Mouse (Mus musculus) liver, adult 2 months (tissue): Measurements from ENCODE around the gene Igsf9b.

Source experiments
- CTCF ChIP-seq: fragments of 200-500 bp; IDR thresholded peaks from 2 replicates; pipeline ENCODE4 v1.5.1; 2011; ENCODE audit warnings: low read depth, low read length, control low read depth
- POLR2A ChIP-seq: fragments of 200-500 bp; IDR thresholded peaks from 2 replicates; pipeline ENCODE4 v1.6.1; 2011; ENCODE audit warnings: low read length, control low read depth; ENCODE audit not compliant: insufficient read depth; ENCODE audit errors: extremely low read depth

DNA sequence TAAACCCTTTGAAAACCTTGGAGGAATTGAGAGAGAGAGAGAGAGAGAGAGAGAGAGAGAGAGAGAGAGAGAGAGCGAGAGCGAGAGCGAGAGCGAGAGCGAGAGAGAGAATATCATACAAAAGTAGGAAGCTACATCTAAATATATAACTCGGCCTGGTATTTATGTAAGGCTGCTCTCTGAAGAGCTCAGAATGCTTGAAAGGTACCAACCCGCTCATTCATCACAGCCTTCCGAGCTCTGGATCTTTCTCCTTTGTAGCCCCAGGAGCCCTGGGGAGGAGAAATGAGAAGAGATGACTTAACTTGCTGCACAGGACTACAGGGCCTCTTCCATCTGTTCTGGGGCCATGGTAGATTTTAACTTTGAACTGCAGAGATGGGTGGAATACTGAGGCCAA is 22.3 kb downstream of the Igsf9b start:
- TF ChIP-seq POLR2A: no peak
- no peak for TF ChIP-seq CTCF
